Comparison of ENCODE assay signal across 11 mouse cellular contexts in the genomic region with DNA sequence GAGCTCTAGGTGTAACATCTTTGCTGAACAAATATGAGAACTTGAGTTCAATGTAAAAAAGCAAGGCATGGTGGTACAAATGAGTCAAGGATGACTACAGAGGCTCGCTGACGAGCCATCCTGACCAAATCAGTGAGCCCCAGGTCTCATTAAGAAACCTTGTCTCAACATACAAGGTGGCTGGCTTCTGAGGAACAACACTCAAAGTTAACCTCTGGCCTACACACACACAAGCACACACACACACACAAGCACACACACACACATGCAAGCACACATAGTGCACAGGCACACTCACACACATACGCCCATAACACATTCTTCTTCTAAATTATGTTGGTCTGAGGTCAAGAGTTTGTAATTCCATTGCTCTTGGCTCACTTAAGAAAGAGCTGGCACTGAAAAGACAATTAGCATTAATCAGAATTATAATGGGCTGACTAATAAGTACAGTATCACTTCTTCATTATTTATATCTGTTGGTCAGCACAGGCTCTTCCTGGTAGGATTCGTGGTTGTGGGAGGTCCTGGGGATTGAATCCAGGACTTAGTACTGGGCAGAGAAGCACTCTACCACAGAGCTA.
"Had no signal": no experiment of that assay in that cellular context is flagged by ENCODE, and none has a peak within 500 bp of the region (broad histone marks: within the 10 kb centered on the region; RNA-seq: fewer than 3 reads in every experiment).

No protein-coding gene starts in this region.

- H3K9me3 ChIP-seq: limb, embryonic 10.5 days; liver, embryonic 15.5 days; lung, embryonic 15.5 days; midbrain, embryonic 15.5 days; neural tube, embryonic 12.5 days had no signal

- H3K9ac ChIP-seq: liver, embryonic 15.5 days; lung, embryonic 15.5 days; midbrain, embryonic 15.5 days; neural tube, embryonic 12.5 days had no signal

- H3K27ac ChIP-seq: left cerebral cortex, adult 2 months; limb, embryonic 10.5 days; liver, embryonic 15.5 days; lung, embryonic 15.5 days; midbrain, embryonic 15.5 days; neural tube, embryonic 12.5 days had no signal

- H3K27me3 ChIP-seq: lung, embryonic 15.5 days; midbrain, embryonic 15.5 days; neural tube, embryonic 12.5 days had no signal

- H3K4me1 ChIP-seq: midbrain, embryonic 15.5 days; neural tube, embryonic 12.5 days had no signal

- H3K4me2 ChIP-seq: liver, embryonic 11.5 days; liver, embryonic 15.5 days; lung, embryonic 15.5 days; midbrain, embryonic 15.5 days; neural tube, embryonic 12.5 days had no signal

- ATAC-seq: inflammation-experienced regulatory T-cells, adult 6 months; midbrain, embryonic 15.5 days had no signal

- H3K36me3 ChIP-seq: limb, embryonic 10.5 days; liver, embryonic 15.5 days; lung, embryonic 15.5 days; midbrain, embryonic 15.5 days; neural tube, embryonic 12.5 days had no signal

- H3K4me3 ChIP-seq: layer of hippocampus, adult 2 months; left cerebral cortex, adult 2 months; limb, embryonic 10.5 days; liver, embryonic 15.5 days; lung, embryonic 15.5 days; midbrain, embryonic 15.5 days; neural tube, embryonic 12.5 days had no signal

- DNase-seq: thymus, adult 18-20 months; thymus, postnatal 14 days had no signal
